Mouse (Mus musculus) G1E-ER4 (cell line): ENCODE data around the gene Lrch1. TPM values are rescaled to one million over a fixed set of nuclear protein-coding genes. Genes with fewer than 3 reads are reported as not detected.

ENCODE experiments used
- GATA1 ChIP-seq: IDR thresholded peaks from one replicate; pipeline ENCODE4 v1.8.0; 2012; ENCODE audit warnings: low read length, inconsistent platforms
- polyA plus RNA-seq: library from polyadenylated mRNA; stranded (reverse); fragments of >175 nt; gene quantifications from 2 replicates; pipeline ENCODE4 v1.2.3, GENCODE M21; 2012

Lrch1 gene
- polyA plus RNA-seq, 1 experiment = not detected

- no peak for TF ChIP-seq GATA1
These were observed 11.0 kb downstream of the Lrch1 start for GRCm38 (mm10) chr14:74936557-74937261.

GRCm38 (mm10) chr14:74935111-74935510 lies 12.6 kb downstream of the Lrch1 start:
- no peak for TF ChIP-seq GATA1

DNA sequence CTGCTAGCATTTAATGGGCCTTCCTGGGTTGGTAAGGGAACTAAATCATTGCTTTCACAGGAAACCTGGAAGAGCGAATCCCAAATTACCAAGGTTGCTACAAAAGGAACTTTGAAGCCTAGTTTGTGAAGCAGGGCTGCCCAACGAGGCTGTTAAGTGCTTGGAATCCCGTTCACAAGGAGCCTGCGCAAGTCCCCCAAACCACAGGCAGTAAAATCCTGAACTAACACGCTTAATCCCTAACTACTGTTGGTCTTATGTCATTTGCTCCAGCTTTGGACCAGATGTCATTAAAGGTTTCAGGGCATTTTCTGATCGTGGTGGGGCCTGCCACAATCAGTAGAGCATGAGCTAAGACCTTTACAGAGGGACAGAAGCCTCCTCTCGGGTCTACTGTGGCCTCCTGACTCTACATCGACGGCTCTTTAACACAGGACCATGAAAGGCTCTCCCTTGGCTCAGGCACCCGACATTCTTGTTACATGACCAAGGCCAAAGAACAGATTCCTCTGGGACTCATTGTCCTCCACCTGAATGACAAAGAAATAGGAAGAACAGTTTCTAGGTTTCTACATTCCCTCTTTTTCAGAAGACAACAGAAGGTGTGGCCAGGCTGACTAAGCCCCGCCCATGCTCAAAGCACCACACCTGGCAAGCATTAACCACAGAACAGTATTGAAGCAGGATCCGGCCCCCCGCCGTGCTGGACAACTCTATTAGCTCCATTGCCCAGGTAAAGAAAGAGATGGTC lies 13.5 kb downstream of the Lrch1 start:
- no peak for TF ChIP-seq GATA1

DNA sequence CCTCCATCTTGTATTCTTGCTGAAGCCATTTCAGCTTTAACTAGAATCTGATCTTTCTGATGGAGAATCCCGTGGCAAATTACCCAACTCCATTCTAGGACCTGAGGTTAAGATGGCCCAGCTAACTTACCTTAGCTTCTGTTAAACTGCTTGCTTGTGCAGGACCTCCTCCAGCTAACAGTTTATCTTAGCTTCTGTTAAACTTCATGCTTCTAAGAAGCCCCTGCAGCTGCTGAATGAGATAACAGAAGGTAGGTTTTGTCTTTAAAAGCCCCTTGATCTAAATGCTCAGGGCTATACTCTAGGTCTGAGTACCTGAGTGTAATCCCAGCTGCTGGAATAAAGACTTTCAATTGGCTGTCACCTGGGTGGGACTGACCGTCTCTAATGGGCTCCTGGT lies 17.9 kb downstream of the Lrch1 start:
- TF ChIP-seq GATA1 = no peak

- no peak for TF ChIP-seq GATA1
These were observed 18.8 kb downstream of the Lrch1 start for GRCm38 (mm10) chr14:74928809-74929432.

- TF ChIP-seq GATA1 = no peak
These were observed 20.6 kb downstream of the Lrch1 start for GRCm38 (mm10) chr14:74926899-74927571.

GRCm38 (mm10) chr14:74925951-74926517 lies 21.6 kb downstream of the Lrch1 start:
- TF ChIP-seq GATA1 = no peak

- TF ChIP-seq GATA1 = no peak
These were observed 23.2 kb downstream of the Lrch1 start for GRCm38 (mm10) chr14:74924521-74924920.

GRCm38 (mm10) chr14:74924031-74924430 lies 23.6 kb downstream of the Lrch1 start:
- TF ChIP-seq GATA1 = no peak

- no peak for TF ChIP-seq GATA1
These were observed 25.5 kb downstream of the Lrch1 start for GRCm38 (mm10) chr14:74922039-74922736.

DNA sequence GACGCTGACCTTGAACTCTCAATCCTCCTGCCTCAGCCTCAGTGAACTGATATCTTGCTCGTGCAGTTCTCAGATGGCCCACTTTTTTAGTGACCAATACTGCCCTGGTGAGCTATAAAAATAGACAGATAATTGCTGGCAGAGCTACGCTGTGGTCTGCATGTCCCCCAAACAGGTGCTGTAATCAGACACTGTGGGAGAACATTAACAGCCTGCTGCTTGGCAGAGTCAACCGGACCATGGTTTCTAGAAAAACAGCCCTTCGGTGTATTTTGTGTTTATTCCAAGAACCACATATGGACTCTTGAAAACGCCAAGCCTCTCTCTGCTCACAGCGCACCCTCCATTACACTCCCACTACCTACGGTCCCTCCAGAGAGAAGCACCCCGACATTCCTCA lies 26.2 kb downstream of the Lrch1 start:
- no peak for TF ChIP-seq GATA1

DNA sequence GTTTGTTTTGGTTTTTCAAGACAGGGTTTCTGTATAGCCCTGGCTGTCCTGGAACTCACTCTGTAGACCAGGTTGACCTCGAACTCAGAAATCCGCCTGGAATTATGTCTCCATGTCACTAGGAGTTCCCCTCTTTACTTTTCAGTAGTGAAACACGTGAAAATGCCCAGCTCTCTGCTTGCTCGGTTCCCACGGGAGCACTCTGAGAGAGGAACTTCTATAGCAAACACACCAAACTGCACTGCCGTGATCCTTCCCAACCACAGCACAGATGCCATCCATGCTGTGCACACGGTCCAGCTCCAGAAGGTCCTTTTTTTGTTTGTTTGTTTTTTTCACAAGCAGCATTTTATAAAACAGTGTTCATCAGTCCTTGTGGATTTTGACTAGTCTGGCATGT lies 28.5 kb downstream of the Lrch1 start:
- no peak for TF ChIP-seq GATA1

DNA sequence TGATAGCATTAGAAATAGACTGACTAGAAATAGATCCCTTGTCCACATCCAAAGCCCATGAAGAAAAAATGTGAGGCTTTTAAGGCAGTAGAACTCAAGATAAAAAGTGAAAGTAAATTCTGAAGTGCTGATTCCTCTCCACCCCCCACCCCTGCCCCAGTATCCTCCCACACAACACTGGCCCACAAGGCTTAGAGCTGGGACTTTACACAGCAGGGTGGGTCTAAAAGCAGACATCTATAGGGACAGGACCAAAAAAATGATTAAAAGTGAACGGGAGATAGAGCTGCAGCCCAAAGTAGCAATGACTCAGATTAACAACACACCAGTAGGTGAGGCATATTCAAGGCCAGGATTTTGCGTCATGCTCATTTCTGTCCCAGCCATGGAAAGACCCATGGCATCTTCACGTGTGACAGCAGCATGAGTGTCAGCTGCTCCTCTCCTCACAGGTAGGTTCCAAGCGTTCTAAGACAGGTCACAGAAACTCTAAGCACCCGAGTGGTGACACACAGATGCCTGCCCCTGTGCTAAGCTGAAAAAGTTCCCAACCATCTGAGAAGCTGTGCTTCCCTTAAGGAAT lies 29.1 kb downstream of the Lrch1 start:
- TF ChIP-seq GATA1 = no peak

DNA sequence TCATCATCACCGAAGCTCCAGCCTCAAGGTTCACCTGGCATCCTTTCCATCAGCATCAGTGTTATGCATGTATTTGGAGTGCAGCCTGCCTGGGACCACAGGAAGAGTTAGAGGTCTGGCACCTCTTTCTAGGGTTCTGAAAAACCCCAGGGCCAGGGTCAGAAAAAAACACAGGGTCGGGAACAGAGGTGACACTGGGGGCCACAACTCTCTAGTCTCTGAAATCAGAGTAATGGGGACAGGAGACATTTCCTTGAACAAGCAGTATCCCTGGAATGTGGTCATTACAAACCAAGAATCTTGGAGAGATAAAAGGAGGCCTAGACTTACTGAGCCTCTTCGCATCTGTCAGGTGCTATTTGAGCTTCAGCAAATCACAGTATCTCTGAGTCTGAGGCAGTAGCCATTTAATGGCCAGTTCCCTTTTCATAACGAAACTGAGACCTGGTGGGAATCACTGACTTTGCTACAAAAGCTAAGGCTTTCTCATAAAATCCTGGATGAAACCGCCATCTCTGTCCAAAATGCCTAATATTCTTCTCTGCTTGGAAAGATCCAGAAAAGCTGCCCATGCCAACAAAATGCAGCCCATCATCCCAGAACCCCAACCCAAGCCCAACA lies 30.1 kb downstream of the Lrch1 start:
- no peak for TF ChIP-seq GATA1

DNA sequence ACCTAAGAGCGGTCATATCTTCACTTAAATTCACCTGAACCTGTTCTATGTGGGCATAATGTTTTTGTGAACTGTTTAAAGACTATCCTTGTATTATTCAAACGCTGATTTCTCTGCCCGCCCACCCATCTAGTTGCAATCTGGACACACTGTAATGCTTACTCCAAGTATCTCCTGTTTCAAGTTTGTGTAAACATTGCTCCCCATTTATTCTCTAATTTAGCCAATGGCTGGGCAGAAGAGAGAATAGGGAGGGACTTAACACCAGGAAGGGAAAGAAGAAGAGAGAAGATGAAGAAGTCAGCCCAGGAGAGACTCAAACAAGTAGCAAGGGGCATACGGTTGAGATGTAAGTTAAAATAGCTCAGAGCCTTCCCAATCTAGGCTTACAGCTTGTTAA lies 31.0 kb downstream of the Lrch1 start:
- no peak for TF ChIP-seq GATA1
